Mouse (Mus musculus) neural tube, embryonic 11.5 days (tissue): ENCODE results near the gene Dcst2. TPM values are rescaled to one million over a fixed set of nuclear protein-coding genes. Genes with fewer than 3 reads are reported as not detected.

Source experiments
- ATAC-seq: fragments of 200-750 bp; cut with Nextera tagmentation; 2 replicates; pipeline ENCODE4 v1.8.0; 2017; ENCODE audit warnings: moderate number of reproducible peaks, mild to moderate bottlenecking, moderate TSS enrichment, moderate library complexity; ENCODE audit not compliant: insufficient read depth, low FRiP score, low TSS enrichment
- DNase-seq: peaks from one replicate; pipeline ENCODE4 v3.0.0-alpha.2; 2015; ENCODE audit warnings: low spot score
- H3K27ac ChIP-seq: fragments of 300-500 bp; sonication (generic); 2 replicates; pipeline ENCODE4 v1.5.1; 2014; ENCODE audit warnings: low read depth, mild to moderate bottlenecking, low read length
- H3K27me3 ChIP-seq: fragments of 300-500 bp; sonication (generic); 2 replicates; pipeline ENCODE4 v1.6.1; 2014; ENCODE audit warnings: mild to moderate bottlenecking, low read length, mixed read lengths; ENCODE audit not compliant: control insufficient read depth, insufficient read depth
- H3K36me3 ChIP-seq: fragments of 300-500 bp; sonication (generic); 2 replicates; pipeline ENCODE4 v1.6.1; 2014; ENCODE audit warnings: mild to moderate bottlenecking, low read length, moderate library complexity, mixed read lengths; ENCODE audit not compliant: control insufficient read depth, insufficient read depth
- H3K4me1 ChIP-seq: fragments of 300-500 bp; sonication (generic); 2 replicates; pipeline ENCODE4 v1.6.1; 2014; ENCODE audit warnings: low read length, mixed read lengths; ENCODE audit not compliant: control insufficient read depth, insufficient read depth
- H3K4me2 ChIP-seq: fragments of 300-500 bp; sonication (generic); 2 replicates; pipeline ENCODE4 v1.6.1; 2014; ENCODE audit warnings: low read depth, mild to moderate bottlenecking, moderate library complexity
- H3K4me3 ChIP-seq: fragments of 300-500 bp; sonication (generic); 2 replicates; pipeline ENCODE4 v1.5.1; 2014; ENCODE audit warnings: low read depth, low read length
- H3K9ac ChIP-seq: fragments of 300-500 bp; sonication (generic); 2 replicates; pipeline ENCODE4 v1.6.1; 2014; ENCODE audit warnings: mild to moderate bottlenecking, low read length
- H3K9me3 ChIP-seq: fragments of 300-500 bp; sonication (generic); 2 replicates; pipeline ENCODE4 v1.6.1; 2016; ENCODE audit warnings: low read length; ENCODE audit not compliant: control insufficient read depth
- WGBS: fragments of 180-500 bp; shearing (Covaris S2); extraction: QIAGEN DNeasy Blood & Tissue Kit; methylation state at CpG from one replicate; pipeline ENCODE4 v1.1.7; 2014; 5-methylcytosine and 5-hydroxymethylcytosine counted together
- polyA plus RNA-seq: library from polyadenylated mRNA; unstranded; fragments of >200 nt; fragmentation: Nextera tagmentation; extraction: Ambion mirVana; gene quantifications from 2 replicates; pipeline ENCODE4 v1.2.1, GENCODE M21; 2014

Gene Dcst2
- polyA plus RNA-seq, 1 experiment from 2014 or later = not detected

DNA sequence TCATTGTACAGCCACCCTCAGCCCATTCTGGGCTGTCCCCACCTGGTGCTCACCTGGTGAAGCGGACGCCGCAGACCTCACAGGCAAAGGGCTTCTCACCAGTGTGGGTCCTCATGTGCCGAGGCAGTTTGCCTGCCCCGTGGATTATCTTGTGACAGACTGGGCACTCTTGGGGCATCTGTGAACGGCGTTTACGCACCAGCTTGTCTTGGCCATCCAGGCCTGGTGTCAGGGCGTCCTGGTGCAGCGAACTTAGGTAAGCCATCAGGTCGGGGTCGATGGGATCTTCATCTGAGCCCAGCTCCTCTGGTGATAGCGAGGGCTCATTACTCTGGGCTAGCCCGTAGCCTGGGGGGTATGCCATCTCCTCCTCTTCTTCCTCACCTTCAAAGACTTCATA is 18.5 kb downstream of the Dcst2 start:
- Histone ChIP-seq H3K9me3 (no peaks in the 10 kb centered on the region), H3K4me3 (no peak overlapping the region), H3K4me1 (no peaks in the 10 kb centered on the region), H3K36me3 (no peaks in the 10 kb centered on the region), H3K4me2 (no peak overlapping the region), H3K27me3 (no peaks in the 10 kb centered on the region), H3K9ac (no peak overlapping the region), H3K27ac (no peak overlapping the region)
- 94% methylated on average over 14 of the region's 14 CpGs for WGBS
- no peak for DNase-seq
- ATAC-seq = no peak

DNA sequence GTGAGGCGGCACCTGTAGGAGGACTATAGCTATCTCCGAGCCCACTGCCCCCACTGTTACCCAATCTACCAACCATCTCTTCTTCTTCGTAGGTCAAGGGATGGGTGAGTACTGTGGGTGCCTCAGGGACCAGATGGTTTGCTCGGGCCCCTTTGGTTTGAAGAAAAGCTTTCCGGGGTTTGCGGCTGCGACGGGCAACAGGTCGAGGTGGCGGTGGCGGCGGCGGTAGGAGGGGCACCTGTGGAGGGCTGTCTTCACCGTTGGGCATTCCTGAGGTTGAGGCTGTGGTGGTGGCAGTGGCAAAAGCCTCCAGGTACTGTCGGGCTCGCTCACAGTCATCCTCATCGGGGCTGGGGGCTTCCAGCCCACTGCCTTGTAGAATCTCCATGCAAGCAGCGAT is 18.9 kb downstream of the Dcst2 start:
- Histone ChIP-seq H3K4me3 (no peak overlapping the region), H3K4me2 (no peak overlapping the region), H3K4me1 (no peaks in the 10 kb centered on the region), H3K9ac (no peak overlapping the region), H3K27ac (no peak overlapping the region), H3K9me3 (no peaks in the 10 kb centered on the region), H3K27me3 (no peaks in the 10 kb centered on the region), H3K36me3 (no peaks in the 10 kb centered on the region)
- DNase-seq (no peak), ATAC-seq (no peak)
- 93% methylated on average over 18 of the region's 18 CpGs for WGBS

DNA sequence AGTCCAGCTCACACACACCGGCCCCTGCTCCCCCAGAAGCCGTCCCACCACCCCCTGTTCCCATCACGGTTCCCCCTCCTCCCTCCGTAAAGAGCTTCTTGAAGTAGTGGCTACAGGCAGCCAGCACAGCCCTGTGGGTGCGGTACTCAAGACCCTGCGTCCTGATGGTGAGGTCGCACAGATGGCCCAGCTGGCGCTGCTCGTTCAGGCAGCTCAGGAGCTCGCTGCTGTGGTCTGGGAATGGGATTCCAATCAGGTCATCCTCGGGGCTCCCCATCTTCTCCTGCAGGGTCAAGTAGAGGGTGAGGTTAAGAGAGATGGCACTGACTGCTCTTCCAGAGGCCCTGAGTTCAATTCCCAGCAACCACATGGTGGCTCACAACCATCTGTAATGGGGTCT is 19.5 kb downstream of the Dcst2 start:
- H3K4me3 ChIP-seq = no peak overlapping the region
- no peaks in the 10 kb centered on the region for H3K36me3 ChIP-seq
- H3K27ac ChIP-seq = no peak overlapping the region
- no peaks in the 10 kb centered on the region for H3K27me3 ChIP-seq
- WGBS = 80% methylated on average over 11 of the region's 11 CpGs
- H3K4me1 ChIP-seq = no peaks in the 10 kb centered on the region
- no peak overlapping the region for H3K9ac ChIP-seq
- no peak for DNase-seq
- no peak for ATAC-seq
- H3K9me3 ChIP-seq = no peaks in the 10 kb centered on the region
- H3K4me2 ChIP-seq = no peak overlapping the region

DNA sequence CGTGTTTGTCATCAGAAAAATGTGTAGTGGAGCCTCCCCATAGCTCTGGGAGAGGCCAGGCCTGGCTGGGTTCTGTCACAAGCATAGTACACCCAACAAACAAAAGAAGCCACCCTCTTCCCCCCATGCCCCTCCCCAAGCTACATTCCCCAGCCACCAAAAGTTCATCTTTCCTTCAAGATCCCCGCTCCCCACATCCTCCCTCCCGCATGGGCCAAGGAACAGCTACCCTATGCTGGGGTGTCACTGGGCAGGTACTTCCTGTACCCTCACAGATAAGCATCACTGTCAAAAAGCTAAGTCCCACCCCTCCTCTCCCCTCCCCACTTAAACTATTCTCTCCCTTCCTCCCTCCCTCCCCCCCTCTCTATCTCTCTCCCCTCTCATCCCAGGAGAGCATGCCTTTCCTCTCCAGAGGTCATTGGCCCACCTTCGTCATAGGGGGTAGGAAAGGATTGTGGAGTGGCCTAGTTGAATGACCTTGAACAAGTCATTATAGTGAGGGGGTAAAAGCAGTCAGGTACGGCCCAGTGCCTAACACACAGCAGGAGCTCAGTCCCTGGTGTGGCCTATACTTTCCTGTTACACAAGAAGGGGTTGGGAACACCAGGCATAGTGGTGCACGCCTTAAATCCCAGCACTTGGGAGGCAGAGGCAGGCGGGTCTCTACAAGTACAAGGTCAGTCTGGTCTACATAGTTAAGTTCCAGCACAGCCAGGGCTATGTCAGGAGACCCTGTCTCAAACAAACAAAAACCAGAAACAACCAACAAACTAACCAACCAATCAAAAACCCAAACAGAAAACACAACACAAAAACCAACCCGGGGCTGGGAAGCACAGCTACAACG is 20.5 kb downstream of the Dcst2 start:
- no peak for DNase-seq
- no peak for ATAC-seq
- no peak overlapping the region for H3K27ac ChIP-seq
- WGBS = 86% methylated on average over 9 of the region's 9 CpGs
- no peaks in the 10 kb centered on the region for H3K36me3 ChIP-seq
- no peaks in the 10 kb centered on the region for H3K4me1 ChIP-seq
- H3K4me3 ChIP-seq = no peak overlapping the region
- no peak overlapping the region for H3K4me2 ChIP-seq
- no peaks in the 10 kb centered on the region for H3K27me3 ChIP-seq
- H3K9ac ChIP-seq = no peak overlapping the region
- H3K9me3 ChIP-seq = no peaks in the 10 kb centered on the region

DNA sequence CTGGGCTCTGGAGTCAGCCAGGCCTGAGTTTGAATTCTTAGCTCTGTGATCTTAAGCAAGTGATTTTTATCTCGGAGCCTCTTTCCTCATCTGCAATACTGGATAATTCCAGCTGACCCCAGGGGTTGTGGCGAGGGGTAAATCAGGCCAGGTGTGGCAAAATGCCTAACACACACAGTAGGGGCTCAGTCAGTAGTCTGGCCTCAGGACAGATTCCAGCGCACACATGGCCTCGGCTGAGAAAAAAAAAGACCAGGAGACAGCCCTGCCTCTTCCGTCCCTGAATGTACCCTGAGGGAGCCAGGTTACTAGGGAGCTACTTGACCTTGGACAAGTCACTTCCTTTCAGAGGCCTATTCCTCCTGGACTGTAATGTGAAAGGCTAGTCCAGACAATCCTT is 21.2 kb downstream of the Dcst2 start:
- Histone ChIP-seq H3K36me3 (no peaks in the 10 kb centered on the region), H3K4me1 (no peaks in the 10 kb centered on the region), H3K27me3 (no peaks in the 10 kb centered on the region), H3K4me2 (no peak overlapping the region), H3K9ac (no peak overlapping the region), H3K27ac (no peak overlapping the region), H3K9me3 (no peaks in the 10 kb centered on the region), H3K4me3 (no peak overlapping the region)
- DNase-seq (no peak), ATAC-seq (no peak)
- 86% methylated on average over 5 of the region's 5 CpGs for WGBS

DNA sequence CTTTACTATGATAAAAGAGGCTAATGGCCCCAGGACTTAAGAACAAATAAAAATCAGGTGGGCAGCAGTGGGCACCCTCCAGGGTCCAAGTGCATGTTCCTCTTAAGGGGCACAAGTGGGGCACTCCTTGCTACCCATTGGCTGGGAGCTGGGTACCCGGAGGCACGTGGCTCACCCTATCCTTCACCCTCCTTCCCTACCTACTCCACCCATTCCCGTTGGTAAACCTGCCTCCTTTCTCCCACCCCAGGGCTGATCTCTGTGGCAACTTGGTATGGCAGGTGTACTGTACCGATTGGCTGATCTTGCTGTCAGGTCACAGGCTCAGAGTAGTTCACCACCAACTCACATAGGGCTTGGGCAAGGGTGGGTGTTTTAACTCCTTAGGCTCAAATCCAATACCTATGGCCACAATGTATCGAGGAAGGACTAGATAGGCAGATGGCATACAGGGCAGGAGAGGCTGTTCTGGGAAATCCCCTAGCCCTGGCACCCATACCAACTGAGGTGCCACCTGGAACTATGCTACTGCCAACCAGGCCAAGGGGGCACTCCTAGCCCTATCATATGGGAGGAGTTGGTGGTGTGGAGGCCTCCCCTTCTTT is 22.0 kb downstream of the Dcst2 start:
- Histone ChIP-seq H3K27me3 (no peaks in the 10 kb centered on the region), H3K4me2 (no peak overlapping the region), H3K4me3 (no peak overlapping the region), H3K4me1 (no peaks in the 10 kb centered on the region), H3K9ac (no peak overlapping the region), H3K36me3 (no peaks in the 10 kb centered on the region), H3K9me3 (no peaks in the 10 kb centered on the region), H3K27ac (no peak overlapping the region)
- no peak for ATAC-seq
- 83% methylated on average over 5 of the region's 5 CpGs for WGBS
- no peak for DNase-seq

DNA sequence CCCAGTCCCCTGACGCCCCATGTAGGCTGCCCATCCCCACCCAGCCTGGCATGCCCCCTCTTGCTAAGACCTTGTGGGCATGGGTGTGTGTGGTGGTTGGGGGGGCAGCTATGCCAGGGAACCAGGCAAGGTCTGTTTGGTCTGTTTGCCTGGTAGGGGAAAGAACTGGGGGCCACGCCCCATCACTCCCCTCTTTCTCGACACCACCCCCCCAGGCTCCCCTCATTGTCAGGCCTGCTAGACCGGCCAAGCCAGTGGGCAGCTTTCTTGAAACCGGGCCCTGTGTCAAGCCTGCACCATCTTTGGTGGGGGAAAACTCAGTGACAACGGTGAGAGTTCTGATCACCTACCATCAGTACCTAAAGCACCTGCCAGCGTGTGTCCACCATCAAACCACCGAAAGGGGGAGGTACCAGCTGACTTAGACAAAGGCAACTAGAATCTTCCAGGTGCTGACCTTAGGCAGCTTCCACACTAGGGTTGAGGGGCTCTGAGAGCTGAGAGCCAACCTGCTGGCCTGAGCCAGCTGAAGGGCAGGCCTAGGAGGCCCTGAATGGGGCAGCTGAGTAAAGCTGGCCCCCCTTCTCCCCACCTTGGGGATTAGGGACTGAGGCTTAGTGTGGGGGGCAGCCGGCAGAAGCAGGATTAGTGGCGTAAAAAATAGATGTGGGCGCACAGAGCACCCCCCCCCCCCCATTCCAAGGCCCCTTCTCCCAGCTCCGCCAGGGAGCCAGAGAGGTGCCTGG is 22.7 kb downstream of the Dcst2 start:
- H3K9me3 ChIP-seq = no peaks in the 10 kb centered on the region
- ATAC-seq (no peak), DNase-seq (no peak)
- H3K9ac ChIP-seq = no peak overlapping the region
- H3K36me3 ChIP-seq = no peaks in the 10 kb centered on the region
- 74% methylated on average over 9 of the region's 12 CpGs for WGBS
- H3K27ac ChIP-seq = no peak overlapping the region
- H3K4me1 ChIP-seq = no peaks in the 10 kb centered on the region
- no peak overlapping the region for H3K4me2 ChIP-seq
- H3K27me3 ChIP-seq = no peaks in the 10 kb centered on the region
- no peak overlapping the region for H3K4me3 ChIP-seq

DNA sequence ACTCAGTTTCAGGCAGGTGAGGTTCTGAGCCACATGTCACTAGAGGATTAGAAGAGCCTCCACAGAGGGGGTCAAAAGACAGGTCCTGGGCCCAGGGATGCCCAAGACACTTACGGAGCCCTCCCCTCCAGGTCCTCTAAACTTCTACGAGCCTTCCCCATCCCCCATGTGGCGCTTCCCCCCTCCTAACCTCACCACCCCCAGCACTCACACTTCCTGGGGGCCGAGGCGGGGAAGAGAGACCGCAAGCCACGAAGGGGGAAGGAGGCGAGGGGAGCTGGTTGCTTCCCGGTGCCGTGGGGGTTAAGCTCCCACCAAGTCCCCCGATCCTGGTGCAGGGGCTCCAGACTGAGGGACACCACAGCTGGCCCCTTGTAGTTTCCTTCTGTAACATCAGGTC is 23.7 kb downstream of the Dcst2 start:
- H3K27me3 ChIP-seq = no peaks in the 10 kb centered on the region
- DNase-seq = no peak
- no peak for ATAC-seq
- no peak overlapping the region for H3K9ac ChIP-seq
- H3K4me3 ChIP-seq = no peak overlapping the region
- H3K4me2 ChIP-seq = no peak overlapping the region
- no peaks in the 10 kb centered on the region for H3K36me3 ChIP-seq
- no peak overlapping the region for H3K27ac ChIP-seq
- 59% methylated on average over 11 of the region's 11 CpGs for WGBS
- no peaks in the 10 kb centered on the region for H3K9me3 ChIP-seq
- H3K4me1 ChIP-seq = no peaks in the 10 kb centered on the region
